Mouse (Mus musculus) ovary, postnatal 10 days (tissue): Measurements from ENCODE around the gene Rfx4.

Experiments used
- DNase-seq: peaks from one replicate; pipeline ENCODE4 v3.0.0; 2022; ENCODE audit warnings: low spot score

The Rfx4 gene

DNA sequence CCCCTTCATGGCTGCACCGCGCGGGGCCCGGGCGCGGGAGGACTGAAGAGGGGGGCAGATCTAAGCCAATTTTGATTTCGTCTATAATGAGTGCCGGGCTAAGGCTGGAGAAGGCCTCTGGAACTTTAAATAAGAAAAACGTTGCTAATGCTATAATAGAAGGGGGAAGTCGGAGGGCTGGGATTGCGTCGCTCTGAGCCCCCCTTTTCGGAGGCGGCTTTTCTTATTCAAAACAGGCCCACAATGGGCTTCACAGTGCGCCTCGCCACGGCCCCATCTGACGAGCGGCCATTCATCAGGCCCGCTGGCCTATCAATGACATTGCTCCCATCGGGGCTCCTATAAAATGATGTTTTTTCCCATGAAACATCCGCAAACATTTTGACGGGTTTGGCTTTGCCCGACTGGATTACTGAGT lies at the start of gene Rfx4:
TSS of gene Rfx4 (plus strand) at position 277 of the 418 bp plus-strand sequence.
- no peak for DNase-seq

DNA sequence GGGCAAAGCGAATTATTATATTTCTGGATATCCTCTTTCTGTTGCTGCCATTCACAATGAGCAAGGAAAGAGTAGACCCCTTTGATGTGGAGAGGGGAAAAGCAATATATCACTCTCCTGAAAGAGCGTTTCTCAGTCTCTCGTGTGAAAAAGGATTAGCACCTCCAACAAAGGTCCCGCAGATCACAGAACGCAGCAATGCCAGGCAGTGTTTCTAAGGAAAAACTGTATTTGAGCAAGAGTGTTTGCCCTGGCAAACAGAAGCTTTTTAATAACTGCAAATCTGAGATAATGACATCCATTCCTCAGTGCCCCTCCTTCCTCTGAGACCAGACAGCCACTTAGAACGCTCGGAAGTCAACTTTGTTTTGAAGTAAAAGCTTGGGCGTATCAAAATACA lies 49.3 kb upstream of the Rfx4 start:
- no peak for DNase-seq

DNA sequence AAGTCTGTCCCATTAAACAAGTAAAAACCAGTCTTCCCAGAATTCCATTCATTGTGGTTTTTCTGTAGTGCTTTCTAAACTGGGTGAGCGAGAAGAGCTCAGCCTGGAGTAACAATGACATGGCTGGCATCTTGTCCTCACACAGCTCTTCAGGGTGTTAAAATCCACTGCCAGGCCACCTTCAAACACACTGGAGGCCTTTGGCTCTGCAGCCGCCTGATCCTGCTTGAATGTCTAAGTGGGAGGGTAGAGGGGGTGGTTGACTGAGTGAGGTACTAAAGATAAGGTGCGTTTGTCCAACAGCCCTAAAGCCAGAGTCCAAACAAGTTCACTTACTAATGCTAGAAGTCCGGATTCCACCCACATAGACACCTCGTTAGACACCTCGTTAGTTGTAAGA lies 48.6 kb upstream of the Rfx4 start:
- DNase-seq, result no peak

DNA sequence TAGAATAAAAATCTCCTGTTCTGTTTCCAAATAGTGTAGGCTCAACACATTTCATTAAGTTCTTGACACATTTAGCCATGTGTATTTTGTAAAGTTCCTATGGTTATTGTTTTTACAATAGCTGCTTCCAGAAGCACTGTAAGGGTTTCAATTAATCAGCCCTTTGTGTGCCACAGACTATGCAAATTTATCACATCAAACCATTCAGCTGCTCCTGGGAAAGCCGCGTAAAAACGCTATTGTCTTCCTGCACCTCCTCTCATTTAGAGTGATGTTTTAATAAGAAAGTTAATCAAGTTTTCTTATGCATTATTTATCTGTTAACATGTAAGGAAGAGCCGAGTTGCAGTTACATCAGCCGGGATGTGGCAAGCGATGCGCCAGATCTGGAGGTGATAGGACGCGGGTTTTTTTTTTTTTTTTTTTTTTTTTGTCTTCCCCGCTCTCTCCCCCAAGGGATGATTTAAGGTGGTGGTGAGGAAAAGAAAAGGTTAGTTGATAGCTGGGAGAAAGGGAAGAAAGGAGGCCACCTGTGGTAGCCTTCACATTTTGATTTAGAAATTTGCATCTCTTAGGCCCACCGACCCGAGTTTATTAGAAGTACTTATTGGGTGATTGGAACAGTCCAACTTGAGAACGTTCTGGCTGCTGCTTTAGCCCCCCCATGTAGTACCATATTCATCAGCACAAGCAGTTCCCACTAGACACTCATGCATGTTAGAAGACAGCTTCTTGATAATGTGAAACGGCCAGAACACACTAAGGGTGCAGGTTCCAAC lies 47.9 kb upstream of the Rfx4 start:
- DNase-seq, result no peak

DNA sequence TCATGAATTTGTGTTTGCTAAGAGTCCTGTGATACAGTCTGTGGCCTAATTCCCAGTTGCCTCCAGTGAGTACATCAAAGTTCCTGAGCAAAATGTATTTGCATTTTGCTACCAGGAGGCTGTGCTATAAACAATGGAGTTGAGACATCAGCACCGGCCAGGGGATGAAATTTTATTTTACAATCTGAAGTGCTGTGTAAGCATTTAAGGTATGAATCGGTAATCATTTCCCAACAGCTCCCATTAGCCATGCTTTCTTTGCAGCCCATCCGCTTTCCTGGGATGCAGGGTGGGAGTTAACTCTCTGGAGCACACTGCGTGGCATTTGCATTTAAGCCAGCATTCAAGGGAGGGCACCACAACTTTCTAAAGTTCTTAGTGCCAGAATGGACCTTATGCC lies 45.7 kb upstream of the Rfx4 start:
- no peak for DNase-seq

DNA sequence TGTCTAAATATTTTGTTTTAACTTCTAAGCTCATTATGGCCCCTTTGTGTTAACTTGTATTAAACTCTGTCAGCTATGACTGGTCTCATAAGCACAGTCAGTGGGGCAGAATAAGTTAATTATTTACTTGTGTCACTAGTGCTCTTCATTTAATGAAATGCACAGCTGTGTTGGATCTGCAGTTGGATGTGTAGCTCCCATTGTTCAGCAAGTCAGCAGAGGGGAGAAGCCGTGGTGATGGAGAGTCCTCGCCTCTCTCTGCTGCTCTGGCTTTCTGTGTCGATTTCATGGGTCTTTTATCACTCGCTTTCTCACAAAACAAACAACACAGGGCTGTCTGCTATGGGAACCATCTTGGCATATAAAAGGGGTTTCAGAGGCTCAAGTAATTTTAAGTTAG lies 45.0 kb upstream of the Rfx4 start:
- DNase-seq, result no peak

DNA sequence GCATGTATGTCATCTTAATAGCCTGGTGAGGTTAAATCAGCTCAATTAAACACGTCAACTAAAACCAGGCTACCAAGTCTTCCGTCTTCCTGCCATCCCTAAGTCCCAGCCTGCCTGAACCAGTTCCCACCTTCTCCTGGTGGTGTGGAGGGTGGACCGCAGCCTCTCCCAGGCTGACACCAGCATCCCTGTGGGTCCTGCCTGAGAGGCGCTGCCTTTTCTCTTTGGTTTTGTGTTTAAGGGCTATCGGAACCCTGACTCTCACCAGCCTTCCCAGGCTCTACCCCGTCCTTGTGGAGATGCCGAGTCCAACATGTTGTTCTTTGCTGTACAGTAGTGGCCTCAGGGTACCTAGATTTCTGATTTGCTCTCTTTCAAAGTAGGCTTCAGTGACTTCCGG lies 44.4 kb upstream of the Rfx4 start:
- DNase-seq, result no peak

DNA sequence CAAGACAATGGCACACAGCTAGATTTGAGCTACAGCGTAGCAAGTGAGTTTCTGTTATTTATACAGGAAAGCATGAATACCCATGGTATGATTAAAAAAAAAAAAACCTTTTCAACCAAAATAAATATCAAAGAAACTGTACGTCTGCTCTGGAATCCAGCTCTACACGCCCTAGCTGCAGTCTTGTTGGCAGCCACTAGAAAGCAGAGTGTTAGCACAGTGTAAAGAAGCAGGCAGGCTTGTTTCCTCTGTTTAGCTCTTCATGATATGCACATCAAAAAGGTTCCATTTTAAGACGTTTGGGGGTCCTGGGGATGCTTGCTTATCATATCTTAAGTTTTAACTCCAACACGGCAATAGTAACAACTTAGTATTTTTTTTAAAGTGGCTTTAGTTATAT lies 43.9 kb upstream of the Rfx4 start:
- no peak for DNase-seq

DNA sequence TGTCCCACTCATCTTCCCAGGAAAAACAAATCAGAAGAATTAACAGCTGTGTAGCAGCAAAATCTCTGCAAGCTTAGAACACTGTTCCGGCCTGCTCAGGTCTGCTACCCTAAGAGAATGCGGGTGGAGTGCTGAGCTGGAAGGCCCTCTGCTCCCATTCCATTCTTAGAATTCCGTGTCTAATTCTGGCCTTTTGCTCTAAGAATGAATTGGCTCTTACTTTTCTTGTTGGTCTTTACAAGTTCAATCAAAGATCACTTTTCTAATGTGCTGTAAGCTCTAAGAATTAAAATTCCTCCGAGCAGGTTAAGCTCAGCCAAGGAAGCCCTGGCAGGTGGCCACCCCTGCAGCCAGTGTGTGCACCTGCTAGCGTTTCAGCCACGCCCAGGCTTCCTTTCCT lies 43.3 kb upstream of the Rfx4 start:
- no peak for DNase-seq

DNA sequence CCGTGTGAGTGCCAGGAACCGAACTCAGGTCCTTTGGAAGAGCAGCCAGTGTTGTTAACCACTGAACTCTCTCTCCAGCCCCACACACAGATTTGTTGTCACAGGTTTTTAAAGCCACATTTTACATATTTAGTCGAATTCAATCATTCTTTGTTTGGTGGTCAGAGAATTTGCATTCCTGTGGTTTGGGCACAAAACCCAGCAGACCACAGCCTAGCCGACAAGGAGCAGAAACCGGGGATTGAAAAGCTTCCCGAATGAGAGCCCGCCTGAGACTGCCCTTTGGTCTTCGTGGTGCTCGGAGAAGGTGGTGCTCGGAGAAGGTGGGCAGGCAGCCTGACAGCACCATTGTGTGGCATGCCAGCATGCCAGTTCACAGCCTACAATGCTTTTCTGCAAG lies 42.8 kb upstream of the Rfx4 start:
- no peak for DNase-seq

DNA sequence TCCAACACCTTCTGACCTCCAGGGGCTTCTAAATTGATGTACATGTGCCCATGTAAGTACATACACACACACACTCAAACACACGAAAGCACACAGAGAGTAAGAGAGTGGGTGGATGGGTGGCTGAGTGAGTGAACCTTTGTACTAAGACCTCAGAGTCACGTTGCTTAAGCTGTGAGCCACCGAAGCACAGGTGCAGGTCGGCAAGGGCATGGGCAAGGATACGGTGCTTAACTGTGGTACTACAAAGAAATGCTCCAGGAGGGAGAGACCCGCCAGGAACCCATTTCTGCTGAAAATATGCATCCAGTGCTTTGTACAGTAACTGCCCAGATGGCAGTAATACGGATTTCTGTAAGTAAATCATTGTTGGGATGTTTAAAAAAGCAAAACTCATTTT lies 40.2 kb upstream of the Rfx4 start:
- DNase-seq, result no peak

DNA sequence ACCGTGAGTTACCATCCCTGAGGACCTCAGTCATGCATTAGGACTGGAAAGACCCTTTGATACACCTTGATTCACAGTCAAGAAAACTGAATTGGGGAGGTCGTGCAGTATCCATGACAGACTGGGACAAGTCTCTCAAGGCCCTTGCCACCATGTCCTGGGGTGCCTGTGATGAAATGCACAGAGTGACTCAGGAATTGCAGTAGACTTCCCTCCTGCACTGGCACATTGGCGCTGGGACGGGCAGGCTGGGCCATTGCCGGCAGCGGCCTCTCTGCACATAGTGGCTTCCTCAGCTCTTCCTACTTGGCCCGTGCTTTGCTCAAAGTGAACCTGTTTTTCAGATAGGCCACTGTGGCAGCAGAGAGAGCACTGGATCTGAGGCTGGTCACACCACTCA lies 39.3 kb upstream of the Rfx4 start:
- DNase-seq, result no peak

DNA sequence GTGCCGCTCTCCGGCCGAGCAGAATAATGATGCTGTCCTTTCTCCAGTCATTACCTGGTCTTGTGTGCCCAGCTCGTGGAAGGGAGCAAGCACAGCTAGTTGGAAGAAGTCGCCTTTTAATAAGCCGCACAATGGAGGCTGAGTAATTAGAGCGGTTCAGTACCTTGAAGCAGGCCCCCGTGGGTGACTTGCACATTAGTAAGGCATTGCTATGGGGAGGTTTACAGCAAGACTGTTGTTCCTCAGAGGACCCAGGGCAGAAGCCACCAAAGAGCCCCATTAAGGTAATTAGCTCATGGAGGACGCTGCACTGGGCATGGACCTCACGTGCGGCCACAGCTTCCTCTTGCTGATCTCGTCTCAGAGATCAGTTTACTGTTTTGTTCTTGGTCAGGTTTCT lies 33.2 kb upstream of the Rfx4 start:
- DNase-seq, result no peak

DNA sequence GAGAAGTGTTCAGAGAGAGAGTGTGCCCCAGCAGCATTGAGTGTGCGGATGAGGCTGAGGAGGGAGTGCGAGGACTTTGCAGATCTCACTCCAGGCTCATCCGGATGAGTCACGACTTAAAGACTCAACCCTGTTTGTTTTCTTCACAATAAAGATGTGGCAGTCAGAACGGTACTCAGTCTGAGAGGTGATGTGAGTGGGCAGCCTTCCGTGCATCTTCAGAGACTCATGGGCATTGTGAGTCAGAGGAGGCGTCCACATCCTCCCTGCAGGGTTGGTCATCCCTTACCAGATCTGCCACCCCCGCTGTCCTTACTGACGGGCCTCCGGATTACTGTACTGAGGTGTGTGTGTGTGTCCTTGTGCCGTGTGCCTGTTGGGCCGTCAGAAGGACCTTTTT lies 28.9 kb upstream of the Rfx4 start:
- no peak for DNase-seq

DNA sequence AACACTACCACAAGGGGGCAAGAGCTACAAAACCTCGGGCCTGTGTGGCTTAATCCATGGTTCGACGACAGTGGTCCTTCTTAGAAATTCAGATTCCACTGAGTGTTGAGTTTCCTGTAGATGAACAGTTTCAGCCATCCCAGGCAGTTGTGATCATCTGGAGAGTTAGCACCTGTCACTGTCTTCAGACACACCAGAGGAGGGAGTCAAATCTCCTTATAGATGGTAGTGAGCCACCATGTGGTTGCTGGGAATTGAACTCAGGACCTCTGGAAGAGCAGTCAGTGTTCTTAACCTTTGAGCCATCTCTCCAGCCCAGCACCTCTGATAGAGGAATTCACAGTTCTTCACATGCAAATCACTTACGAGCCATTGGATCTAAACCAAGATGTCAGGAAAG lies 28.1 kb upstream of the Rfx4 start:
- no peak for DNase-seq

DNA sequence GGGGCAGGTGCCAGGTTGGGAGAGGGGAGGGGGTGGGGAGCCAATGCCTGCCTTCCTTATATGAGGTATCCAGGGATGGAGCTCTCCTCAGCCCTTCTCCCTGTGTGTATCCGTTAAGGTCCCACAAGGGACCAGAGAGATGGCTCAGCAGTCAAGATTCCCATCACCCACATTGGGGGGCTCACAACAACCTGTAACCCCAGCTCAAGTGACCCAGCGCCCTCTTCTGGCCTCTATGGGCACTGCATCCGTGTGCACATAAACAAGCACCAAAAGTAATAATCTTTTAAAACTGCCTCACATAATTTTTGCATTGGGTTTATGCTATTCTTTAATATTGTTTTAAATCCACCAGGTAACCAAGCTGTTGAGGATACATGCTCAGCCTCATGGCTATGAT lies 25.8 kb upstream of the Rfx4 start:
- DNase-seq, result no peak

DNA sequence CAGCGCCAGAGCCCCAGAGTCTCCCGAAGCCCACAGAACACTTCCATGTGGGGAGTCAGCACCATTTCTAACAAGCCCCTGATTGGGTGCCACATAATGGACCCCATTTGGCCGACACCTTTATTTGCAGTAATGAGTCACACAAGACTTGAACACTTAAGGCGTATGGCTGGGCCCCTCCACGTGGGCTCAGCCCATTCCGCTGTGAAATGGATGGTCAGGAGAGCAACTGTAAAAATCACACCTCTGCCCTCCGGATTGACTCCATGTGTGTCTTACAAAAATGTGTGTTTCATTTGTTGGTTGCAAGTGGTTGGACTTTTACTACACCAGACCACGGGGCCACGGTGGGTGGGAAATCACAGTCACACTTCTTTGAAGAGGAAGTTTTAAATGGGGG lies 24.9 kb upstream of the Rfx4 start:
- DNase-seq, result no peak

DNA sequence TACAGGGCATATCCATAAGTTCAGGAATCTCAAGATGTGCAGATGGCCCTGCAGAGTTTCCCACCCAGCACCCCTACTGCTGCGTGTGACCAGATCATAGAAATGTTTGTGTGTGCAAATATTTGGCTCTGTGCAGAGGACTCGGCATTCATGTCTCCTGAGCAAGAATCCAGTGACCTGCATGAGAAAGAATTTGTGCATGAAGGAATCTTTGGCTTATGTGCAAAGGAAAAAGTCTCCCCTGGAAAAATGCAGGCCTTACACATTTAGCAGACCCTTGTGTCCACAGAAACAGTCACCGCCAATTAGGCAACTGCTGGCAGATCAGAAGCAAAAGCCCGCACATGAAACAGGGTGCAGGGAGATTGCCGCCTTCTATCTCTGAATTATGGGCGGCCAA lies 22.4 kb upstream of the Rfx4 start:
- no peak for DNase-seq

DNA sequence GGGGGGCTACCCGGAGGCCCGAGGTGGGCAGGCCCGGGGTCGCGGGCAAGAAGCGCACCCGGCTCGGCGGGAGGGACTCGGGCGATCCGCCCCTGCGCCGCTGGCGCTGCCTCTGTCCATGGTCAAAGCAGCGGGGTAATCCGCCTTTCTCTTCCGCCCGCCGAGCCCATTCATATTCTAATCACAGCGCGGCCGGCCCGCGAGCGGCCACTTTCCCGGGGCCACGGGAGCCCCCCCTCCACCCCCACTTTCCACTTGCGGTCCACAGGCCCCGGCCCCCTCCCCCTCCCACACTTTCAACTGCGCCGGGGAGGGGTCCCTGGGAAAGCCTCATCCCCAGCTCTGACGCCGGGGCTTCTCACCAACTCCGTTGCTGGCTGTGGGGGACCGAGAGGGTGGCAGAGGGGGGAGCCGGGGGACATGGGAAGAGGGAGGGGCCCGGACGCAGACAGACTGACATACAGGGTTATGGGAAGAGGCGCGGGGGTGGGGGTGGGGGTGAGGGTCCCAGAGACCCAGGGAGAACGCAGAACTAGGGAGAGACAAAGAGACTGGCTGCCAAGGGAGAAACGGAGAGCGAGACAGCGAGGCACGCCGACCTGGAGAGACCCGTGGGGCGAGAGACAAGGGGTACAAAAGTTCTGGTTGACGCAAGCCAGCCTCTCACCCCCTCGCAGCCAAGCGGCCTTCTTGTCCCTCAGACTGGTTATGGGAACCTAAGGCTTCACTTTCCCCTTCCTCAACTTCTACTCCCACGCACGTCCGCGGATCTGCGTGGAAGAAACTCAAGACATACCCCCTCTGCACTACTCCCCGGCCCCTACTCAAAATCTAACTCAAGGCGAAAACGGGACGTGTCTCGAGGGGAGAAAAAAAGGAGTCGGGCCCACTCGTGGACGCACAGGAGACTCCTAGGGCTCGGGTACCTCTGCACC lies 744 bp upstream of the Rfx4 start:
- DNase-seq, result no peak

DNA sequence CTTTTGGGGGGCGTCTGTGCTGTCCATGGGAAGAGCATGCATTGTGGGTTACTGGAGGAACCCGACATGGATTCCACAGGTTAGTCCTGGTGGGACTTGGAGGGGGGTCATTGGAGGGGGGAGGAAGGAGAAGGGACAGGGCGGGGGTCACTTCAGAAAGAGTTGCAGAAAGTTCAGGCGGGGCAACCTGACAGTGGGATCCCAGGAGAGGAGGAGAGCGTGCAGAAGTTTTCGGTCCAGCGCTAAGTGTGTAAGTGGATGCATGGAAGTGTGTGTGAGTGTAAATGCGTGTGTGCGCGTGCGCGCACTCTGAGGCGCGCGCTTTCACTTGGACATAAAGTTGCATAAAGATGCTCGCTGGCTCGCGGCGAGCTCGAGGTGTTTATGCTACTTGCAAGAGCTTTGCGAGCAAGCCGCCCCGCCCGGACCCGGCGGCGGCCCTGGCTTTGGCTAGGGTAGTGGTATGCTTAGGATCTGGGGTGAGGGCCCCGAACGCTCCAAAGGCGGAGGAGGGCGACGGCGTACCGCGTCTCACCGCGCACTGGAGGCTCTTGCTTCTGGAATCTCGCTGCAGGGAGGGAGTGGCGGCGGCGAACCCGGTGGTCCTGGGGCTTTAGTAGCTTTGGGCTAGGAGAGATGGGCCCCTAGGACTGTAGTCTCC lies 703 bp downstream of the Rfx4 start:
- DNase-seq, result no peak

DNA sequence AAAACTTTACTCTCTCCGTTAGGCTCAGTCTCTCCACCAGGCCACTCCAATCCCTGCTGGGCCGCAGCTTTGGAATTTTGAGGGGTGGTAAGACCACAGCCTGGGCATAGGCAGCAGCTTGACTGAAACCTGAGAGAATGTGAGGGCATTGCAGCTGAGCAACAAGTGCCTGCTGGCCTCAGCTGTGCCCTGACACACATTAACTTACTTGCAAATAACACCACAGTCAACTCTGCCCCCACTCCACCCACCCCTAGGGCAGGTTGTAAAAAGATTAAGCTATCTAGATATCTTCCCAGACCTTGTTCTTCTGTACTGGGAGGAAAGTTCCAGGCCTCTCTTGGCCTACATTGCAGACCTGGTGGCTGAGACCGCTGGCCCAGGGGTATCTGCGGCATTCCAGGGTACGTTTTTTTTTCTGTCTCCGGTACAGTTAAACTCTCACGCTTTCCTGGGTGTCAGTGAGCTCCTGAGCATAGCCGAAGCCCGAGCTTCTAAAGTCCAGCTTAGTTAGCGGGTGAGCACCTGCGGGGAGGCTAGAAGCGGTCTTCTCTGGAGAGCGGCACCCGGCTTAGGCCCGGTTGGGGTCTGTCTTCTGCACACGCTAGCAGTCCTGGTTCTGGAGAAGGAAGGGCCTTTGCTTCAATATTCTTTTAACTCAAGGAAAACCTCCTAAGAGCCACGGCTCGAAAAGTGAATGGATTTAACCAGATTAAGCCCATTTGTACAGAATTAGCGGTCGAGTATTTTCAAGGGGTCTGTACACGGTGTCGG lies 1.8 kb downstream of the Rfx4 start:
- no peak for DNase-seq

DNA sequence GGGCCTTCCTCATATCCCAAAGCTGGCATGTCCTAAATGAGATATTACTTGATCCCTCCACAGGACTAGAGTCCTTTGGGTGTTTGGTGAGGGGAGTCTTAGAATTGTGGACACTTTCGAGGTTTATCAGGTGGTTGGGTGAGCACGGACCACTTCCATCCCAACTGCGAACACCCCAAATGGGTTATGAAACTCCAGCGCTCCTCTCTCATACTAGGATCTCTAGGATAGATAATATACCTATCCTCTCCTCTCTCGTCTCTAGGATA lies 2.3 kb downstream of the Rfx4 start:
- DNase-seq, result no peak
